Mouse (Mus musculus) heart, embryonic 13.5 days (tissue): ENCODE results near the gene Ndufaf8. TPM values are rescaled to one million over a fixed set of nuclear protein-coding genes. Genes with fewer than 3 reads are reported as not detected.

Source experiments
- ATAC-seq: fragments of 200-750 bp; cut with Nextera tagmentation; 2 replicates; pipeline ENCODE4 v1.8.0; 2017; ENCODE audit warnings: moderate TSS enrichment; ENCODE audit not compliant: insufficient number of reproducible peaks, low FRiP score, low TSS enrichment; ENCODE audit errors: extremely low read depth
- H3K27ac ChIP-seq: fragments of 300-500 bp; sonication (generic); replicated peaks from 2 replicates; pipeline ENCODE4 v1.5.1; 2015; ENCODE audit warnings: moderate library complexity, mild to moderate bottlenecking, inconsistent platforms
- H3K27me3 ChIP-seq: fragments of 300-500 bp; sonication (generic); replicated peaks from 2 replicates; pipeline ENCODE4 v1.6.1; 2015; ENCODE audit warnings: mild to moderate bottlenecking, inconsistent platforms
- H3K36me3 ChIP-seq: fragments of 300-500 bp; sonication (generic); 2 replicates; pipeline ENCODE4 v1.6.1; 2015; ENCODE audit warnings: mild to moderate bottlenecking, inconsistent platforms
- H3K4me1 ChIP-seq: fragments of 300-500 bp; sonication (generic); 2 replicates; pipeline ENCODE4 v1.6.1; 2015; ENCODE audit warnings: inconsistent platforms
- H3K4me2 ChIP-seq: fragments of 300-500 bp; sonication (generic); 2 replicates; pipeline ENCODE4 v1.6.1; 2015; ENCODE audit warnings: inconsistent platforms, mild to moderate bottlenecking, moderate library complexity
- H3K4me3 ChIP-seq: fragments of 300-500 bp; sonication (generic); 2 replicates; pipeline ENCODE4 v1.5.1; 2015; ENCODE audit warnings: moderate library complexity, mild to moderate bottlenecking, inconsistent platforms
- H3K9ac ChIP-seq: fragments of 300-500 bp; sonication (generic); 2 replicates; pipeline ENCODE4 v1.6.1; 2015; ENCODE audit warnings: inconsistent platforms, mild to moderate bottlenecking, moderate library complexity
- H3K9me3 ChIP-seq: fragments of 300-500 bp; sonication (generic); 2 replicates; pipeline ENCODE4 v1.6.1; 2016; ENCODE audit warnings: inconsistent platforms
- WGBS: fragments of 180-500 bp; shearing (Covaris S2); methylation state at CpG from one replicate; pipeline ENCODE4 v1.1.7; 2015; ENCODE audit warnings: mixed read lengths; 5-methylcytosine and 5-hydroxymethylcytosine counted together
- polyA plus RNA-seq: library from polyadenylated mRNA; unstranded; fragments of >200 nt; fragmentation: Nextera tagmentation; extraction: Ambion mirVana; gene quantifications from 2 replicates; pipeline ENCODE4 v1.2.1, GENCODE M21; 2015

The Ndufaf8 gene
- polyA plus RNA-seq, 1 experiment from 2014 or later, result 81.1 TPM

DNA sequence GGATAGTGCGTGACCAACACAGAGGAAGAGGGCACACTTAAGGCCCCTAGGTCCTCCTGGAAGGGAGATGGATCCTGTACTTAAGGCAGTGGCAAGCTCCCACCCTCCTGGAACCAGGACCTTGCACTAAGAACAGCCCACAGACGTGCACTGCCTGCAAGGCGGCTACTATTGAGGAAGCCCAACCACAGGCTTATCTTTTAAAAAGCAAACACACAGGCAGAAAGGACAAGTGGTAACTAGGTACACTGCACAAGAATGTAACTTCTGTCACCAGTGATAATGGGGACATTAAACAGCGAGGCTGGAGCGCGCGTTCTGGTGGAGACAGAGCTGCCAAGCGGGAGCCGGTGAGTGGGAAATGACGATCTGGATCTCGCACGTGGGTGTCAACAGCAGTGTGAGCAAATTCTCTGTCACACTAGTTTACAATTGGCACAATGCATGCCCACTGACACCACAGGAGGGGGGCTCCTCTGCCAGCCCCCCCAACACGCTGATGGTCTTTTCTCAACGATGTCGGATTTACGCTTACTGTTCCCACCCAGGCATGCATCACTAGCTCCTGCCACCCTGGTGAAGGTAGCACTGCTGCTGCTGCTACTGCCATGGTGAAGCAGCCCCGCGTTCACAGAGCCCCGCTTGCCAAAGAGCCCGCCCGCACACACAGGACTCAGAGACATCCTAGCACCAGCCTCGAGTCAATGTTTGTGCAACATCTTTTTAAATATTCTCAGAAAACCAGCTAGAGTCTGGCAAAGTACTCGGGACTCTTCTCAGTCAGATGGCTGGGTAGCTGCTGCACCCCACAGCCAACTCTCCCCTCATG, 38.3 kb downstream of the Ndufaf8 start:
- peak; percentile 28; the same call in 1 of the 2 replicates for ATAC-seq
- H3K4me2 ChIP-seq, result peak overlapping the region; percentile 48

DNA sequence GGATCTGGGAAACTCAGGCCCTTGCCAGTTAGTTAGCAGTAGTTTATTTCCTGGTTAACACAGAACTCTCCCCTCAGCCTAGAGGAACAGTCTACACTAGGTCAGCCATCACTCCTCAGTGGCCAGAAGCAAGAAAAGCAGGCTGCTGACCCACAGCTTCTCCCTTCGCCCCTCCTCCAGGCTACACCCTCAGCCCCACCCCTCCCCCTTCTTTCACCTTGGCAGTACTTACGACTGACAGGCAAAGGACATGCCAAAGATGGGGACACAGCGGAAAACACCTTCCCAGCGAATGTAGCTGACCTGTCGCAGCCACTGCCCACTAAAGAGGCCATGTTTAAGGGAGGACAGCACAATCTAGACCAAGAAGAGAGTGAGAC, 38.9 kb downstream of the Ndufaf8 start:
- Histone ChIP-seq H3K9ac (peak overlapping the region; percentile 66), H3K36me3 (peaks cover 39% of the 10 kb centered on the region), H3K4me1 (peaks cover 77% of the 10 kb centered on the region), H3K27ac (peak overlapping the region; percentile 88), H3K4me2 (peak overlapping the region; percentile 48), H3K4me3 (no peak overlapping the region), H3K9me3 (no peaks in the 10 kb centered on the region), H3K27me3 (no peaks in the 10 kb centered on the region)
- WGBS, result 26% methylated on average over 5 of the region's 5 CpGs
- no peak for ATAC-seq

More for the DNA sequence above, 38.3 kb downstream of the Ndufaf8 start:
- peaks cover 45% of the 10 kb centered on the region for H3K36me3 ChIP-seq
- H3K27me3 ChIP-seq, result no peaks in the 10 kb centered on the region
- peak overlapping the region; percentile 66 for H3K9ac ChIP-seq
- WGBS, result 36% methylated on average over 23 of the region's 23 CpGs
- H3K4me1 ChIP-seq, result peaks cover 71% of the 10 kb centered on the region
- no peaks in the 10 kb centered on the region for H3K9me3 ChIP-seq
- H3K4me3 ChIP-seq, result 0 out of 2 replicates have a peak overlapping the region, but pooled peaks have one; percentile 0
- peak overlapping the region; percentile 88 for H3K27ac ChIP-seq

DNA sequence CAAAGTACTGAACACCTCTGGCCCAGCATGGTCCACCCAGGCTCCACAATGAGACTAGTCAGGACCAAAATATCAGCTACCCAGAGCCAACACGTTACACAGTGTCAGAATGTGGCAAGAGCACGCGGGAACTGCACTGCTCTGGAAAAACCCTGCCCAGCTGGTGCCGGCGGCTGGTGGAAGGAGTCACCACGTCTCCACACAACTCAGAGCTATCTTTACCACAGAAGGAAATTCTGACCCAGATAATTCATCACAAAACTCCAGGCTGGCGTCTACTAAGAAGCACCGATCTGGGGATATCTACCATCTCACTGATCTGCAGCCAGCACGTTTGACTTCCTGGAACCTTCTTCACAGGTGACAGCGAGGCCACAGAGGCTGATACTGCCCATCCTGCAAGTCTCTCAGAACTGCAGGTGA, 40.6 kb downstream of the Ndufaf8 start:
- H3K36me3 ChIP-seq, result peaks cover 31% of the 10 kb centered on the region
- no peak for ATAC-seq
- H3K9ac ChIP-seq, result peak overlapping the region; percentile 38
- WGBS, result 58% methylated on average over 10 of the region's 10 CpGs
- peaks cover 88% of the 10 kb centered on the region for H3K4me1 ChIP-seq
- H3K27ac ChIP-seq, result no peak overlapping the region
- no peak overlapping the region for H3K4me3 ChIP-seq
- no peaks in the 10 kb centered on the region for H3K9me3 ChIP-seq
- H3K27me3 ChIP-seq, result no peaks in the 10 kb centered on the region
- H3K4me2 ChIP-seq, result no peak overlapping the region

DNA sequence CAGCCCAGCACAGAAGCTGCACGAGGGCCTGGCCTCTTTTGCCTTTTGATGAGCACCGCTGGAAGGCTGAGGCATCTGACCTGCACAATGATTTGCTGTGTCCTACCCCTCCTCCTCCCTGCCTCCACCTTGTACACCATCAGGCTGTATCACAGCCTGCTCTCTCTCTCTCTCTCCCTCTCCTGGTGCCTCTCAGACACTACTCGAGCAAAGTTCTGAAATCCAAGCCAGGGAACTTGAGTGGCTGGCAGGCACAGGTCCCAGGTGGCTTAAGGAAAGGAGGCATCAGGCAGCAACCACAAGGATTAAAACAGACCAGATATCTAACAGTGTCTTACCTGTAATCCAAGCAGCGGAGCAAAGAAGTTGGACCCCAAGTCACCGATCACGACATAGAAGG, 41.5 kb downstream of the Ndufaf8 start:
- WGBS, result 69% methylated on average over 6 of the region's 6 CpGs
- Histone ChIP-seq H3K4me1 (peaks cover 87% of the 10 kb centered on the region), H3K27me3 (no peaks in the 10 kb centered on the region), H3K4me2 (no peak overlapping the region), H3K9me3 (no peaks in the 10 kb centered on the region), H3K4me3 (no peak overlapping the region), H3K9ac (peak overlapping the region; percentile 55), H3K36me3 (peaks cover 26% of the 10 kb centered on the region), H3K27ac (no peak overlapping the region)
- no peak for ATAC-seq

DNA sequence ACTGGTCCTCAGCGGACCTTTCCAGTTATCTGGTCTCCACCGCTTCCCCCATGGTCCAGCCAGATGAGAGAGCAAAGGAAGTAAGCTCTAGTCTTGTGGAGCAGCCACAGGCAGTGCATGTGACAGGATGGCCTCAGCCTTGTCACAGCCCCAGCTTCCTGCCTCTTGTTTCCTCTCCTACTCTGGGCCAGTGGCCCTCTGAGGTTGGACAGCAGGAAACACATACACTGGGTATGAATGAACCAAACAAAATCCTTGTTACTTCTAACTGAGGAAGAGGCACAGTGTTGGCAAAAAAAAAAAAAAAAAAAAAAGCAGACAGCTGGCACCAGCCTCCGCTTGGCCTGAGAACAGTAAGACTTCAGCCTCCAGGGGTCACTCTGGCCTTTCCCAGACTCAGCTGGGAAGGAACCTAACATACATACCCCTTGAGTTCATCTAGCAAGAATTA, 43.9 kb downstream of the Ndufaf8 start:
- Histone ChIP-seq H3K27ac (peak overlapping the region; percentile 87), H3K27me3 (no peaks in the 10 kb centered on the region), H3K36me3 (peaks cover 44% of the 10 kb centered on the region), H3K4me2 (no peak overlapping the region; the same call in 1 of the 2 replicates), H3K4me1 (peaks cover 77% of the 10 kb centered on the region), H3K9ac (peak overlapping the region; percentile 30; the same call in 1 of the 2 replicates), H3K9me3 (no peaks in the 10 kb centered on the region), H3K4me3 (no peak overlapping the region)
- ATAC-seq, result peak; percentile 71; the same call in 1 of the 2 replicates
- WGBS, result 40% methylated on average over 3 of the region's 3 CpGs

DNA sequence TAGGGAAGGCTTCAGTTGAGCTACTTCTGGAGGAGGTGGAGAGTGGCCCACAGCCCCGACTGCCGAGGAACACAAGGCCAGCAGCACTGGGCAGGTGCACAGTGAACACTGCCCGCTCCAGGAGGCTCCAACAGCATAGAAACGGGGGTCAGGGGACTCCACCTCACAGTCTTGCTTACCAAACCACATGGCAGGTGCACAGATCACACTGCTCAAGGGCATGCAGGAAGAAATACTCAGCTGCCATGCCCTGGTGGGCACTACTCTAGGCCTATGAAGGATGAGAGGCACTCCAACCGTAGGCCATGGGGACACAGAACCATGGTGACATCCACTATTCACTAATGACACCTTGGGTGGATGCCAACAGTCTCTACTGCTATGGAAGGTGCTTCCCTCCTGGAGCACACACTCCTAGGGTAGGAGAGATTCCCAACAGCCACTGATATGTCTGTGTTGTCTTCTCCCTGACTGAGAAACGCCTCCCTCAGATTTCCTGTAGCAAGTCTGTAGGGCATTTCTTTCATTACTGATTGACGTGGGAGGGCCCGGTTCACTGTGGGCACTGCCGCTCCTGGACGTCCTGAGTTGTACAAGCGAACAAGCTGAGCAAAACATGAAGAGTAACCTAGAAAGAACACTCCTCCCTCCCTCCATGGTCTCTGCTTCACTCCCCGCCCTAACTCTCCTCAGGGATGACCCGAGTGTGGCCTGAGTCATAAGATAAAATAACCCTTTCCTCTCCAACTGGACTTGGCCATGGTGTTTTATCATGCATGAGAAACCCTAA, 45.2 kb downstream of the Ndufaf8 start:
- WGBS, result 63% methylated on average over 13 of the region's 13 CpGs

DNA sequence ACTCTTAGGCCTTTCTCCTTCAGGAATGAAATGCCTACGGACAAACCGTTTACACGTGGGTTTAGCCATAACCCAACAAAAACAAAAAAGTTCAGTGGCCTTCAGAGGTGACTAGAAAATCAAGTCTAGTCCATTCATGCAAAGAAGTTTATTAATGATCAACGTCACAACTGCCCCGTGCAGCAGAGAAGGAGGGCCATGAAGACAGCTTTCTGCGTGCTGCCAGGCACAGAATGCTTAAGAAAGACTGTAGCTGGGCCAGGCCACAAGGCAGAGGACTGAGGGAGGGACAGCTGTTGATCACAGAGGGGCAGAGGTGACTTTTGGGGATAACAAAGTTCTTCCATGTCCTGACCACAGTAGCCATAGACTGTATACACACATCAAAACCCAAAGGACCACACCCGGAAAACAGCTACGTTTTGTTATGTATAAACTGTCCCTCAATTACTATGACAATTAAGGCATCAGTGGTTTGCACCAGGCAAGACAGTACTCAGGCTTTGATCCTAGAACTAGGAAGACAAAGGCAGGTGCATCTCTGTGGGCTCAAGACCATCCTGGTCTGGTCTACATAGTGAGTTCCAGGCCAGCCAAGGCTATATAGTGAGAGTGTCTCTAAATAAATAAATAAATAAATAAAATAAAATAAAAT, 49.6 kb downstream of the Ndufaf8 start:
- H3K4me1 ChIP-seq, result peaks cover 60% of the 10 kb centered on the region
- H3K36me3 ChIP-seq, result peaks cover 26% of the 10 kb centered on the region
- H3K27ac ChIP-seq, result no peak overlapping the region
- no peak overlapping the region for H3K9ac ChIP-seq
- no peaks in the 10 kb centered on the region for H3K9me3 ChIP-seq
- no peak overlapping the region for H3K4me2 ChIP-seq
- H3K27me3 ChIP-seq, result no peaks in the 10 kb centered on the region
- no peak for ATAC-seq
- no peak overlapping the region for H3K4me3 ChIP-seq
- 87% methylated on average over 8 of the region's 8 CpGs for WGBS

More for the DNA sequence above, 45.2 kb downstream of the Ndufaf8 start:
- Histone ChIP-seq H3K4me2 (no peak overlapping the region), H3K4me3 (no peak overlapping the region), H3K9me3 (no peaks in the 10 kb centered on the region), H3K9ac (no peak overlapping the region), H3K36me3 (peaks cover 38% of the 10 kb centered on the region), H3K27me3 (no peaks in the 10 kb centered on the region), H3K4me1 (peaks cover 72% of the 10 kb centered on the region), H3K27ac (peak overlapping the region; percentile 87)
- no peak for ATAC-seq

DNA sequence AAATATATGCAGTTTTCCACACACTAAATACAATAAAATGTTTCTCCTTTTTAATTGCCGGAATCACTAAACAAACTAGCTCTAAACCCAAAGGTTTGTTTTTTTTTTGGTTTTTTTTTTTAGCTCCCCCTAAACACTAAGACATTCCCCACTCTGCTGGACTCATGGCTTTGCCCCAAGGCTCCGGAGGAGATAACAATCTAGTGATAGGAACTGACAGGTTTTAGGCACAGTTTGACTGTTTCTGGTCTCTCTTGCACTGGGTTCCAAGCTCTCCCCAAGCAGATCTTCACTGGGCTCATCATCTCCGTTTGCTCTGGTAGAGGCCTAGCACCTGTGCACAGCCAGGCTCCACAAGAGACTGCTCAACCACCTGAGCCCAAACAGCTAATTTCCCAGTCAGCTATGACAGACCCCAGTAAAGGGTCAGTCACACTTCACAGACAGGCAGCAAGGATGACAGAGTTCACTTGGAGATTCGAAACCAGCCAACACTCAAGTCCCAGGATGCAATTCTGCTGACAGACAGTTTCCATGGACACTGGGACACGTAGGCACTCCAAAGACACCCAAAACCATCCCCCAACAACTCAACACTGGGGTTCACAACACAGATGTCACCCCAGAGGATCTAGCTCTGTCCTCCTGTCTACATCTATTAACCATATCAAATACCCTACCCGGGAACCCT, 50.9 kb downstream of the Ndufaf8 start:
- 29% methylated on average over 6 of the region's 6 CpGs for WGBS
- H3K4me1 ChIP-seq, result peaks cover 47% of the 10 kb centered on the region
- peak overlapping the region; percentile 93 for H3K9ac ChIP-seq
- no peaks in the 10 kb centered on the region for H3K9me3 ChIP-seq
- peak overlapping the region; percentile 97 for H3K4me3 ChIP-seq
- no peak for ATAC-seq
- peak overlapping the region; percentile 87; the same call in 1 of the 2 replicates for H3K27ac ChIP-seq
- H3K4me2 ChIP-seq, result peak overlapping the region; percentile 96
- H3K36me3 ChIP-seq, result peaks cover 20% of the 10 kb centered on the region; the same call in 1 of the 2 replicates
- H3K27me3 ChIP-seq, result no peaks in the 10 kb centered on the region
